Mouse (Mus musculus): ENCODE data around the gene Rbbp8nl. TPM values are rescaled to one million over a fixed set of nuclear protein-coding genes. Genes with fewer than 3 reads are reported as not detected.

Rbbp8nl gene
- total and polyA plus RNA-seq, 2 experiments from 2014 or later = not detected

DNA sequence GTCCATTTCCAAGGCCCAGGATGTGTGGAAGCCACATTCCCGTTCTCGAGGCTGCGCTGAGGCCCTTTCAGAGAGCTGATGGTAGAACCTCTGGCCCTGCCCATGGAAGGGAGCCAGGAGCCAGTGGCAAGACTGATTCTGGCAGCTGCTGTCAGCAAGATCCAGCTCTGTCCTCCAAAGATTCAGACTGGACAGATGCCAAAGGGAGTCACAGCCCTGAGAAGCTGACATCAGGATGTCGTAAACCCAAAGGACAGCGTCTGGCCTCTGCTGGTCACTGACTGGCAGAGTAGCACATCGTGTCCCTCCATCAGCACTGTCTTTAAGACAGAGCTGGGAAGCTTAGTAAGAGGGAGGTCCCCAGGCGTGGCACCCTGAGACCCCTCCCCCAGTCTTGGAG lies 61.1 kb downstream of the Rbbp8nl start:
- 65% methylated on average over 7 of the region's 7 CpGs for WGBS
- no peak for DNase-seq
- no peak for ATAC-seq
- Histone ChIP-seq H3K4me2 (ENCODE audit: low read depth) (no peak overlapping the region), H3K9me3 (ENCODE audit: low read length) (no peaks in the 10 kb centered on the region), H3K27me3 (ENCODE audit: insufficient read depth, low read length) (peaks cover 8% of the 10 kb centered on the region; the same call in 1 of the 2 replicates), H3K27ac (ENCODE audit: low read depth, low read length) (no peak overlapping the region), H3K4me1 (ENCODE audit: insufficient read depth) (peaks cover 13% of the 10 kb centered on the region; the same call in 1 of the 2 replicates), H3K4me3 (ENCODE audit: low read depth, low read length) (no peak overlapping the region), H3K9ac (no peak overlapping the region), H3K36me3 (ENCODE audit: insufficient read depth) (no peaks in the 10 kb centered on the region)
- TF ChIP-seq CTCF (IDR thresholded peaks at IDR 0.05; ENCODE audit: low read depth) = no peak

DNA sequence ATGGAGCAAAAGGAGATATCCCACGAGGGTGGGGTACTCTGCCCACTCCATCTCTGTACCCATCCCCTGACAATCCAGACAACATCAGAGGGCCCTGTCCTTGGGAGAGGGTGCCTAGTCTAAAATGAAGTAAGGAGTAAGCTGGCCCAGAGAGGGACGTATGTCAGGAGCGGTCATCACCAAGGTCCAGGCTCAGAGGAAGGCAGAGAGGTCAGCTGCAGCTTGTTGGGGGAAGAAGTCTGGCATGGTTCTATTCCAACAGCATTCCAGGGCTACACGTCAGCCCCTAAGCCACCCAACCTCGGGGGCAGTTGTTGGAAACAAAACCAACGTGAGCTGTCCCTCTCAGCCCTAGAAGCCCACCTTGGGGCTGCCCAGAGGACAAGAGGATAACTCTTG lies 61.6 kb downstream of the Rbbp8nl start:
- Histone ChIP-seq H3K4me3 (ENCODE audit: low read depth, low read length) (no peak overlapping the region), H3K4me2 (ENCODE audit: low read depth) (no peak overlapping the region), H3K27me3 (ENCODE audit: insufficient read depth, low read length) (peaks cover 8% of the 10 kb centered on the region; the same call in 1 of the 2 replicates), H3K36me3 (ENCODE audit: insufficient read depth) (no peaks in the 10 kb centered on the region), H3K27ac (ENCODE audit: low read depth, low read length) (no peak overlapping the region), H3K9ac (no peak overlapping the region), H3K4me1 (ENCODE audit: insufficient read depth) (peaks cover 13% of the 10 kb centered on the region; the same call in 1 of the 2 replicates), H3K9me3 (ENCODE audit: low read length) (no peaks in the 10 kb centered on the region)
- WGBS = 58% methylated on average over 6 of the region's 6 CpGs
- DNase-seq = no peak
- no peak for TF ChIP-seq CTCF (IDR thresholded peaks at IDR 0.05; ENCODE audit: low read depth)
- ATAC-seq = no peak

Small RNA genes within 50 kb of the gene (microRNA-seq; reads per million reads assigned to microRNA genes)
- 0.39 to 0.73 reads per million in 2 experiments for gene Mir3091

Other genes starting within 250 kb of the Rbbp8nl start
- gene Psma7, start 247.4 kb downstream of the Rbbp8nl start, total RNA-seq (2014; rRNA removed) = 301 and 392 TPM in 2 replicates
- 581 and 734 TPM in 2 replicates for gene Psma7, start 247.4 kb downstream of the Rbbp8nl start, polyA plus RNA-seq (2015; fragmentation: Nextera tagmentation; extraction: Ambion mirVana)
- gene Ss18l1, start 247.4 kb downstream of the Rbbp8nl start, total RNA-seq (2014; rRNA removed) = 82.6 and 104 TPM in 2 replicates
- gene Ss18l1, start 247.4 kb downstream of the Rbbp8nl start, polyA plus RNA-seq (2015; fragmentation: Nextera tagmentation; extraction: Ambion mirVana) = 32.8 and 47.0 TPM in 2 replicates
- gene Mtg2, start 219.3 kb downstream of the Rbbp8nl start, total RNA-seq (2014; rRNA removed) = 27.9 and 32.2 TPM in 2 replicates
- 23.5 and 25.5 TPM in 2 replicates for gene Mtg2, start 219.3 kb downstream of the Rbbp8nl start, polyA plus RNA-seq (2015; fragmentation: Nextera tagmentation; extraction: Ambion mirVana)
- 11.3 and 13.3 TPM in 2 replicates for gene Hrh3, start 185.4 kb downstream of the Rbbp8nl start, total RNA-seq (2014; rRNA removed)
- 4.6 and 6.1 TPM in 2 replicates for gene Hrh3, start 185.4 kb downstream of the Rbbp8nl start, polyA plus RNA-seq (2015; fragmentation: Nextera tagmentation; extraction: Ambion mirVana)
- 63.0 and 64.2 TPM in 2 replicates for gene Osbpl2, start 170.6 kb downstream of the Rbbp8nl start, total RNA-seq (2014; rRNA removed)
- 61.0 and 69.8 TPM in 2 replicates for gene Osbpl2, start 170.6 kb downstream of the Rbbp8nl start, polyA plus RNA-seq (2015; fragmentation: Nextera tagmentation; extraction: Ambion mirVana)
- 133 and 168 TPM in 2 replicates for gene Adrm1, start 118.4 kb downstream of the Rbbp8nl start, total RNA-seq (2014; rRNA removed)
- gene Adrm1, start 118.4 kb downstream of the Rbbp8nl start, polyA plus RNA-seq (2015; fragmentation: Nextera tagmentation; extraction: Ambion mirVana) = 219 and 222 TPM in 2 replicates
- gene Lama5, start 64.0 kb downstream of the Rbbp8nl start, total RNA-seq (2014; rRNA removed) = 3.5 and 8.9 TPM in 2 replicates
- gene Lama5, start 64.0 kb downstream of the Rbbp8nl start, polyA plus RNA-seq (2015; fragmentation: Nextera tagmentation; extraction: Ambion mirVana) = 1.4 and 1.7 TPM in 2 replicates
- 848 and 1,386 TPM in 2 replicates for gene Rps21, start 32.5 kb downstream of the Rbbp8nl start, total RNA-seq (2014; rRNA removed)
- gene Rps21, start 32.5 kb downstream of the Rbbp8nl start, polyA plus RNA-seq (2015; fragmentation: Nextera tagmentation; extraction: Ambion mirVana) = 439 and 570 TPM in 2 replicates
- gene Cables2, start 16.4 kb downstream of the Rbbp8nl start, total RNA-seq (2014; rRNA removed) = 46.6 and 58.8 TPM in 2 replicates
- 21.1 and 28.4 TPM in 2 replicates for gene Cables2, start 16.4 kb downstream of the Rbbp8nl start, polyA plus RNA-seq (2015; fragmentation: Nextera tagmentation; extraction: Ambion mirVana)
- not detected in 2 replicates for gene Gata5, start 44.8 kb upstream of the Rbbp8nl start, total RNA-seq (2014; rRNA removed)
- gene Gata5, start 44.8 kb upstream of the Rbbp8nl start, polyA plus RNA-seq (2015; fragmentation: Nextera tagmentation; extraction: Ambion mirVana) = not detected in 2 replicates
- 1.8 TPM in 2 replicates for gene Slco4a1, start 166.4 kb upstream of the Rbbp8nl start, total RNA-seq (2014; rRNA removed)
- 1.3 and 1.6 TPM in 2 replicates for gene Slco4a1, start 166.4 kb upstream of the Rbbp8nl start, polyA plus RNA-seq (2015; fragmentation: Nextera tagmentation; extraction: Ambion mirVana)
- 19.8 and 35.8 TPM in 2 replicates for gene Ntsr1, start 210.1 kb upstream of the Rbbp8nl start, total RNA-seq (2014; rRNA removed)
- gene Ntsr1, start 210.1 kb upstream of the Rbbp8nl start, polyA plus RNA-seq (2015; fragmentation: Nextera tagmentation; extraction: Ambion mirVana) = 13.2 and 18.1 TPM in 2 replicates